Mouse (Mus musculus): ENCODE data around the gene Efcab3.

DNA sequence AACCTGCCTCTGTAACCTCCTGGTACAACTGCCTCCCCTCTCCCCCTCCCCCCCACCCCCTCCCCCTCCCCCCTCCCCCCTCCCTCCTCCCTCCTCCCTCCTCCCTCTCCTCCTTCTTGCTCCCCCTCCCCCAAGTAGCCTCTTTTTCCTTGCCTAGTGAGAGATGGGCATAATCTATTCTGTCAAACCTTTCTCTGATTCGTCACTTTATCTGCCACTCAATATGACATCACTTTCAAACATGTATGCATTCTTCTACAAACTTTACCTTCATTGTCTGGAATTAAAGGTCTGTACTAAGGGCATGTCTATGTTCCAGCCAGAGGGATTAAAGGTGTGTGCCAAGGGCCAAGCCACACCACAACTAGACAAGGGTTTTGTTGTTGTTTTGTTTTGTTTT, 86.4 kb downstream of the Efcab3 start:
- TF ChIP-seq CTCF (IDR thresholded peaks at IDR 0.05; ENCODE audit: low read depth, low read length) (no peak), POLR2A (IDR thresholded peaks at IDR 0.05; ENCODE audit: borderline replicate concordance, low read depth, low read length) (no peak)
